Mouse (Mus musculus): ENCODE measurements around the gene Sh3rf1.

Sh3rf1 gene

GRCm38 (mm10) chr8:61223729-61224379 lies at the start of gene Sh3rf1:
Gene Sh3rf1 (plus strand): TSS chr8:61223872.
- peak; percentile 75 to 77 for DNase-seq (ENCODE audit: low spot score in 2 of 2)

GRCm38 (mm10) chr8:61173921-61174492 lies 49.7 kb upstream of the Sh3rf1 start:
- no peak for DNase-seq (ENCODE audit: low spot score in 2 of 2)

GRCm38 (mm10) chr8:61175876-61176275 lies 47.8 kb upstream of the Sh3rf1 start:
- no peak for DNase-seq (ENCODE audit: low spot score in 2 of 2)

- no peak for DNase-seq (ENCODE audit: low spot score in 2 of 2)
Measured at GRCm38 (mm10) chr8:61177680-61178593, 45.7 kb upstream of the Sh3rf1 start.

GRCm38 (mm10) chr8:61178594-61179140 lies 45.0 kb upstream of the Sh3rf1 start:
- no peak for DNase-seq (ENCODE audit: low spot score in 2 of 2)

GRCm38 (mm10) chr8:61181592-61181991 lies 42.1 kb upstream of the Sh3rf1 start:
- no peak for DNase-seq (ENCODE audit: low spot score in 2 of 2)

GRCm38 (mm10) chr8:61182020-61182419 lies 41.7 kb upstream of the Sh3rf1 start:
- no peak for DNase-seq (ENCODE audit: low spot score in 2 of 2)

GRCm38 (mm10) chr8:61185274-61186198 lies 38.1 kb upstream of the Sh3rf1 start:
- no peak for DNase-seq (ENCODE audit: low spot score in 2 of 2)

GRCm38 (mm10) chr8:61194306-61194925 lies 29.3 kb upstream of the Sh3rf1 start:
- DNase-seq (ENCODE audit: low spot score in 2 of 2) = no peak

GRCm38 (mm10) chr8:61200254-61200887 lies 23.3 kb upstream of the Sh3rf1 start:
- no peak for DNase-seq (ENCODE audit: low spot score in 2 of 2)

- no peak for DNase-seq (ENCODE audit: low spot score in 2 of 2)
Measured at GRCm38 (mm10) chr8:61203035-61203826, 20.4 kb upstream of the Sh3rf1 start.

- DNase-seq (ENCODE audit: low spot score in 2 of 2) = no peak
Measured at GRCm38 (mm10) chr8:61206876-61207275, 16.8 kb upstream of the Sh3rf1 start.

GRCm38 (mm10) chr8:61207636-61208035 lies 16.0 kb upstream of the Sh3rf1 start:
- no peak for DNase-seq (ENCODE audit: low spot score in 2 of 2)

- no peak for DNase-seq (ENCODE audit: low spot score in 2 of 2)
Measured at GRCm38 (mm10) chr8:61208719-61209118, 15.0 kb upstream of the Sh3rf1 start.

GRCm38 (mm10) chr8:61210836-61211235 lies 12.8 kb upstream of the Sh3rf1 start:
- DNase-seq (ENCODE audit: low spot score in 2 of 2) = no peak

GRCm38 (mm10) chr8:61215081-61215819 lies 8.4 kb upstream of the Sh3rf1 start:
- DNase-seq (ENCODE audit: low spot score in 2 of 2) = no peak

- no peak for DNase-seq (ENCODE audit: low spot score in 2 of 2)
Measured at GRCm38 (mm10) chr8:61217017-61217416, 6.7 kb upstream of the Sh3rf1 start.

- no peak for DNase-seq (ENCODE audit: low spot score in 2 of 2)
Measured at GRCm38 (mm10) chr8:61217426-61217825, 6.2 kb upstream of the Sh3rf1 start.

GRCm38 (mm10) chr8:61218439-61218838 lies 5.2 kb upstream of the Sh3rf1 start:
- DNase-seq (ENCODE audit: low spot score in 2 of 2) = no peak

Measured in urinary bladder, adult 18-20 months (tissue).